In the genomic region with DNA sequence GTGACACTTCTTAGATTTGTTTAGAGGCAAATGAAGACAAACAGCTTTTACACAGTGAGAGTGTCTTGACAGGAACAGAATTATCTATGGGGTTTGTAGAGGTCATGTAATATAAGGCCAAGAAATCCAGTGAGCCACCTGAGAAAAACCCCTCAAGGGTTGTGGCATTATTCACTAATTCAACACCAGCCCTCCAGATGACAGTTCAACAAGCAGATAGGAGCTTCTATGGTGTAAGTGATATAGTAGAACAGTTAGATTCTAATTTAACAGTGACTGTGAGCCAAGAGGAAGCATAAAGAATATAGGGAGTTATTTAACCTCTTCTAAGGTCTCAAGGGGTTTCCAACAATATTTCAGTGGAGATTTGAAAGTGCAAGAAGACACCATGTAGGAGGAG, we compare ENCODE assay signal across 31 mouse cellular contexts.
"Had no signal": no experiment of that assay in that cellular context is flagged by ENCODE, and none has a peak within 500 bp of the region (broad histone marks: within the 10 kb centered on the region; RNA-seq: fewer than 3 reads in every experiment).

No protein-coding gene starts in this region.

- H3K4me3 ChIP-seq: heart, embryonic 10.5 days; heart, embryonic 12.5 days; hindbrain, embryonic 10.5 days; hindbrain, embryonic 12.5 days; kidney, embryonic 15.5 days; left cerebral cortex, adult 2 months had no signal

- H3K4me2 ChIP-seq: heart, embryonic 12.5 days; kidney, embryonic 15.5 days had no signal

- DNase-seq: heart, postnatal 10 days; heart, postnatal 14 days; heart, postnatal 36 days; heart, postnatal 4 days; kidney, adult 11 months; kidney, adult 18-20 months; kidney, adult 2 months; kidney, adult 8-10 months; kidney, adult 9 months; kidney, postnatal 10 days; kidney, postnatal 14 days; kidney, postnatal 25 days; kidney, postnatal 36 days; kidney, postnatal 4 days; layer of hippocampus, adult 9-11 months; layer of hippocampus, postnatal 36 days had no signal

- ATAC-seq: hindbrain, embryonic 16.5 days; hindbrain, postnatal 0 days; inflammation-experienced regulatory T-cells, adult 6 months; intestine, embryonic 16.5 days had no signal

- H3K27me3 ChIP-seq: heart, embryonic 12.5 days; heart, embryonic 13.5 days; heart, embryonic 15.5 days; hindbrain, embryonic 12.5 days; hindbrain, embryonic 13.5 days; kidney, embryonic 15.5 days had no signal

- H3K27ac ChIP-seq: heart, embryonic 10.5 days; heart, embryonic 13.5 days; heart, embryonic 15.5 days; hindbrain, embryonic 10.5 days; hindbrain, embryonic 12.5 days; hindbrain, embryonic 13.5 days; hindbrain, postnatal 0 days; kidney, embryonic 15.5 days; kidney, postnatal 0 days; layer of hippocampus, adult 2 months; left cerebral cortex, adult 2 months had no signal

- H3K9ac ChIP-seq: heart, embryonic 12.5 days; heart, embryonic 13.5 days; heart, embryonic 15.5 days; hindbrain, embryonic 12.5 days; hindbrain, embryonic 13.5 days; kidney, embryonic 15.5 days had no signal

- H3K9me3 ChIP-seq: heart, embryonic 10.5 days; heart, embryonic 12.5 days; heart, embryonic 13.5 days; heart, embryonic 15.5 days; hindbrain, embryonic 10.5 days; hindbrain, embryonic 12.5 days; hindbrain, embryonic 13.5 days; kidney, embryonic 15.5 days had no signal

- H3K36me3 ChIP-seq: heart, embryonic 10.5 days; heart, embryonic 13.5 days; heart, embryonic 15.5 days; hindbrain, embryonic 10.5 days; hindbrain, embryonic 12.5 days; hindbrain, embryonic 13.5 days; kidney, embryonic 15.5 days had no signal
